Mouse (Mus musculus) left cerebral cortex, adult 8-10 months (tissue): ENCODE data around the gene Evc2. TPM values are rescaled to one million over a fixed set of nuclear protein-coding genes. Genes with fewer than 3 reads are reported as not detected.

ENCODE experiments used
- DNase-seq, 2 experiments: peaks; one replicate each; pipeline ENCODE4 v3.0.0; 2022; ENCODE audit warnings: low spot score in 2 of 2
- total RNA-seq, 4 experiments: library from RNA; stranded (reverse); gene quantifications; 2 replicates each; pipeline ENCODE4 v1.2.4; 2022

Gene Evc2
- 10 to 100 TPM; 10.3 to 13.5 (median 11.9) TPM for total RNA-seq

DNA sequence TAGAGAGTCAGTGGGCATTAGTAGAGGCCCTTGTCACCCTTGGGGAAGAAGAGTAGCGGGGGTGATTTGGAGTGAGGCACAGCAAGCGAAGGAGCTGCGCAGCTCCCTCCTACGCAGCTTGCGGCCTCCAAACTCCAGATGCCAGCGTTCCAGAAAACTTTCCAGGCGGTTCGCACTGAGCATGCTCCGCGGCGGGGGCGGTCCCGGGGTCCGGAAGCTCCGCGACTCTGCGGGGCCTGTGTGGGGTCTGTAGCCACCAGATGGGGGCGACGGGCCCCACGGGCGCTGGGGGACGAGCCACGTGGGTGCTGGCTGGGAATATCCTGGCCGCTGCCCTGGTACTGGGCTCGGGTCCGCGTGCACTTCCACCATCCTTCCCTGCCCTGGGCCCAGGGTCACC is at the start of gene Evc2:
Gene Evc2 (plus strand): TSS at position 212 of the 400 bp plus-strand sequence.
- peak; percentile 54 to 76 for DNase-seq

DNA sequence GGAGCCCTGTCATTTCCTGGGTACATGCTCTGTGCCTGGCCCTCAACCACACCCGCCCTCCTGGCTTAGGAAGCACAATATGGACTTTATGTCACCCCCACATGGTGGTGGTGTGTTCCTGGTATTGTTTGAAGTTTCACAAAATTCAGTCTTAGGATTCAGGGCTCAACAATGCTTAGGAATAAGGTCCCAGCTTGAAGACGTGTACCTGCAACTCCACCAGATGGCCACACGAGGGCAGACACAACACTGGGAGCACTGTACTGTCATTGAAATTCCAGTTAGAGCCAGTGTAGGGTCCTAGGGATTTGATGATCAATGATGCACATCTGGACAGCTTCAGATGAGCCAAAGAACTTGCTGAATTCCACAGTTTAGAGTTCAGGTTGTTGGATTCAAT is 49.1 kb upstream of the Evc2 start:
- no peak for DNase-seq

DNA sequence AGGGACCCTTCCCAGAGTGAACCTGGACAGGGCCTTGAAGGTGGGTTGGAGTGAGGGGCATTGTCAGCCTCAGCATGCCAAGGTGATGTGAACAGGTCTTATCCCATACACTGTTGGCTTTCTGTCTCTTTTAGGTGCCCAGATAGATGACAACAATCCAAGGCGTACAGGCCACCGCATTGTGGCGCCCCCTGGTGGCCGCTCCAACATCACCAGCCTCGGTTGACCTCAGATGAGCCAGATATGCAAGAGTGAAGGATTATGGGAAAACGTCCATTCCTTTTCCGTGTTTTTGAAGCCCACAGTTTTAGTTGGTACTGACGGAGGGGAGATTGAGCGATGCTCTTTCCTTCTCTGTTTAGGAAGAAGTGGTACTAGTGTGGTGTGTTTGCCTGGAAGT is 47.3 kb upstream of the Evc2 start:
- DNase-seq = peak in 1 of 2 experiments; percentile 37

DNA sequence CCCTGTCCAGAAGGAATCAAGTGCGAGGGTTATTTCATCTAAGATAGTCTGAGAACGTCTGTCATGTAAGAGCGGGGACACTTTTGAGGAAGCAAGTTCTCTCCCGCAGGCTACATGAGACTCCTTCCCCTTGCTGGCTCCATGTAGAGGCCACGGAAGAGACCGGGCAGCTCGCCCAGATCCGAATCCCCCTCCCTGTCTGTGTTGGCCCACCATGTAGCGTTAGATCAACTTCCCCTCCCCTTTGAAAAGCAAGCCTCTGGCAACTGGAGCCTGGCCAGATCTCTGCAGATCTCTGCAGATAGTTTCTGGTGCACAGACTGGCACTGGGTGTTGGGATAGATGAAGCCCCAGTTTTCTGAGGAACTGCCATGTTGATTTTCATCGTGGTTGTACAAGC is 41.6 kb upstream of the Evc2 start:
- DNase-seq = no peak

DNA sequence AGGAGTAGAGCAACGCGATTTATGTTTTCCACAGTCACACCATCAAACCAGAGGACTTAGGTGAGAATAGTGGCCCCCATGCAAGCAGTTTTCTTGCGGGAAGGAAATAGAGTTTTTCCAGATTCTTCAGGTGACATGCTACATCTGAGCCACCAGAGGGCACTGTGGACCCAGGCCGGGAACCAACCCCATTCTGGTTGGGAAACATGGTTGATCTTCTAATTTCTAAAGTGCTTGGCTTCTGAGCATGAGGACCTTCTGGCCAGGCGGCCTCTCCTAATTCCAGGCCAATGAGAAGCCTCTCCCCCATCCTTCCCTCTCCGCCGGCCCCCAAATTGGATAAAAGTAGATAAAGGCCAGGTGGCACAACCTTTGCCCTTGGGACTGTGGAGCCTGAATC is 39.9 kb upstream of the Evc2 start:
- no peak for DNase-seq

DNA sequence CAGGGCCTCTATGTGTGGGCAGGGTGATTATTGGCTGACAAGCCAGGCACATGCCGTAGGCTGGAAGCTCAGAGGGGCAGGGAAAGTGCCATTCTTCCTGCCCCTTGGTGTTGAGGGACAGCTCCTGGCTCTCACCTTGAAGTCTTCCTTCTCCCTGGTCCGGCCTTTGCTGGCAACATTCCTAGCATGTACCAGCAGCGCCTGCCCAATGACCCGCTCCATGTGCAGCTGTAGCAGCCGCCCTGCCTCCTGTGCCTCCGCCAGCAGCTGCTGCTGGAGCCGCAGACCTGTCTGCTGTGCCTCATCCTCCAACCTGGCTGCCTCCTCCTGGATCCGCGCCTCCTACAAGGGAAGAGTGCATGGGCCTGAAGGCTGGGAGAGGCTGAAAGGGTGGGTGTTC is 28.3 kb upstream of the Evc2 start:
- no peak for DNase-seq

DNA sequence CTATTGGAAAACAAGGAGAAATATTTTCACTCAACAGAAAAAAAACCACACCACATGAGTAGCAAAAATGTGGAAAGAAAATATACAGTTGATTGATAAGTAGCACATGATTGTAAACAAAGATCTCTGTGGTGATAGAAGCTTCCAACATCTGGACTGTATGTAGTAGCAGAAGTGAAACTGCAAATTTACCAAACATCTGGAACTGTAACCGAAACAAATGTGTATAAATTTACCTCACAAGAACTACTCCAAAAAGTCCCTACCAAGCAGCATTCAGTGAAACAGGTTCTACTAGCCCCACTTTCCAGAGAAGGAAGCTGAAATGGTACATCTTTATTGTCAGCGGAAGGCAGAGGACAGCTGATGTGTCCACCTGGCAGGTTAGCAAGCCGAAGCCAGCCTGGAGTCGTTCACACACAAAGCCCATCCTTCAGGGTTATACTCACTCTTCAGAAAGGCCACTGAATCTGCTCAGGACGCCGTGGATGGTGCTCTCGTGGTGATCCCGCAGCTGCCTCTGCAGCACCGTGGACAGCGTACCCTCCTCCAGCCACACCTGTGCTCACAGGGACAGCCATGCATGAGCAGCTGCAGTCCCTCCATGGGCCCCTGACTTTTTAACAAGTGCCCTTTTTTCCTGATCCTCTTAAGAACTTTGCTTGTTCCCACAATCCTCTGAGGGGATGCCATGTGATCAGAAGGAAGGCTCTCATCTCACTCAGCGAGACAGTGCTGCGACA is 25.1 kb upstream of the Evc2 start:
- no peak for DNase-seq

DNA sequence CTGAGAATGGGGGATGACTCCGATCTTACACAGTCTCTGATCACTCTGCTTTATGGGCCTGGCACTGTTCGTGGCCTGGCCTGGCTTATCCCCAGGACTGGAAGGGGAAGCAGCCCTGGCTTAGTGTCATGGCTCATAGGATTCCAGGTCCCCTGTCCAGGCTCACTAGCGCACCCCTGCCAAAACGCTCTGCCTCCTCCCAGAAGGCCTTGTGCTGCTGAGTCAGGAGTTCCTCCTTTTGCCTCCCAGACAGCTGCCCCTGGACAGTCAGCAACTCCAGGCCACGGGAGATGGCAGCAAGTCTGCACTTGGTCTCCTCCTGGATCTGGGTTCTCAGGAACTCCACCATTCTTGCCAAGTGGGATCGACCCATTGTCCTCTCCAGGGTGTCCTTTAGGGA is 19.6 kb upstream of the Evc2 start:
- DNase-seq = no peak

DNA sequence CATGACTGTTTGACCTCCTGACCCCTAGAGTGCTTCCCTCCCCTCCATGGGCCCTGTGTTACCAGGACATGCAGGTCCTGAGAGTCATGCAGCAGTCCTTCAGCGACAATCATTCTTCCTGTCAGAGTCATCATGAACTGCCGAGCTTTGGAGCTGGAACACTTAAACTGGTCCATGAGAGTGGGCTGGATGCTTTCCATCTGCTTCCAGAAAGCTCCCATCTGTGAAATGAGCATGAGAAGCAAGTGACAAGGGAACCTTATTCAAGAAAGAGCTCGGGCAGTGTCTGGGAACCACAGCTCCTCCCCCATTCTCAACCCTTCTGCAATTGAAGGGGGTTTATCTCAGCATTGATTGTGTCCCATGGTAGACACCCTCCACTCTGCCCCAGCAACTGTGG is 18.1 kb upstream of the Evc2 start:
- DNase-seq = peak in 1 of 2 experiments; percentile 22

DNA sequence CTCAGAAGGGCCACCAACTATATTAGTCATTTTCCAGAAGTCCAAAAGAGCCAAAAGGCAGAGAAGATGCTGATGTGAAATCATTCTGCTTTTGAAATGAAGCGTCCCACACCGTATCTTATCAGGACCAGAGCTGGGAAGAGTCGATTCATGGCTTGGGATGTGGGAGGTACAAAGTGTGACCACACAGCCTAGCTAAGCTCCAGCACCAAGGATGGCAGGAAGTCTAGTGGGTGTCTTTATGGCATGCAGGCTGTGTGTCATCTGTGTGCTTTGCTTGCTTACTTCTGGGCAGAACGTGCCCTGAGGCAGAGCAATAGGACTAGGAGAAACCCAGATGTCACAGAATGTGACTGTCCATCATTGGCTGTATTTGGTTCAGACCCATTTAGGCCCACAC is 17.5 kb upstream of the Evc2 start:
- DNase-seq = no peak

DNA sequence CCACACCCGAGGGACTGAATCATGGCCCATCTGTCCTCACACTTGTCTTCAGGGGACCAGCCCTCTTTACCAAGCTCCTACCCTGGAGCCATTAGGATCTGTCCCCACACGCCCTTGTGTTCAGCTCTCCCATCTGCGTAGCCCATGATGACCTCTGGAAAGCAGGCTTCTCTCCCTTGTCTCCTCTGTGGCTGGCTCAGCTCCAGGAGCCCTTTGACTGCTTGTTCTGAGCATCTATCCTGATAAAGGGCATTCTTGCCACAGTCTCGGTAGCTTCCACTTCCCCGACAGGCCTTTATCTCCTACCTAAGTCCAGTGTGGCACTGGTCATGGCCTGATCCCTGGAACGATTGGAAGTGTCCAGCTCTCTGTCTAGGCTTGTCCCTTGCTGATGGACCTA is 11.6 kb upstream of the Evc2 start:
- DNase-seq = no peak

DNA sequence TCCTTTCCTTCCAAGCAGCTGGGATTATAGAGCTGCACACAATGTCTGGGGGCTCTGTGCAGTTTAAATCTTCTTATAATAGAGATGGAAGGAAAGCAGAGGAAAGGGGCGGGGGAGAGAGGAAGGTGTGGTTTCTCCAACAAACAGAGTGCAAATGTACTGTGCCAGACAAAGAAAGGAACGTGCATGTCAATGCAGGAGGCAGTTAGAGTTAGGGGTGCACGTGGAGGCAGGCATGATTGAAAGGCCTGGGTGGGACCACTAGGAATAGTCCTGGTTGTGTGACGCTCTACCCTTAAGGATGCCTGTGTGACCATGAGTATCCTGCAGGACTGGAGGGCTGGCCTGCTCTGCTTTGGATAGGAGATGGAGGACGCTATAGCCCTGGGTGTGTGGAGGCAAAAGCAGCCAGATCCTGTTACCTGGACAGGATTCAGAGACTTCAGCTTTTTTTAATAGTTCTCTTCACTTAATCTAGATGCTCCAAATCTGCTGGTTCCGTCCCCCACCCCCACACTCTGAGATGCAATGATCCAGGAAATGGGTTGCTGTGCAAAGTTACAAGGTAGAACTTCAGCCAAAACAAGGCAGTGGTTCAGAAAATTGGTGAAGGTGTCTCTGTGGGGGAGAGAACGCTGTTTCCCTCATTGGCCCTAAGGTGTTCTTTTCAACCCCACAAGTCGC is 7.7 kb upstream of the Evc2 start:
- DNase-seq = no peak

DNA sequence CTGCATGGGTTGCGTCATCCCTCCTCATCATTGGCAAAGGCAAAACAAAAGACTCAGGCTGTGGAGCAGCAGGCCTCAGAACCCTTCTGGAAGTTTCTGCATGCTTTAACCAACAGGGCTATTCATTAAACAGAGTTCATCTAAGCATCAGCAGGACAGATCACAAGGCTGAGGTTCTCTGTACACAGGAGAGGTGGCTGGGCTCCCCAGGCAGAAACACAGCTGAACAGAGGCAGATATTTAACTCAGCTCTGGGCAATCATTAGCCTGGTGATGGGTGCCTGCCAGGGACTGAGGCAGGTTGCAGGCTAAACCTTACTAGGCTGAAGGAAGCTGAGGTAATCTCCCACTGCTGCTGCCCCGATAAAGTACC is 7.2 kb upstream of the Evc2 start:
- no peak for DNase-seq

DNA sequence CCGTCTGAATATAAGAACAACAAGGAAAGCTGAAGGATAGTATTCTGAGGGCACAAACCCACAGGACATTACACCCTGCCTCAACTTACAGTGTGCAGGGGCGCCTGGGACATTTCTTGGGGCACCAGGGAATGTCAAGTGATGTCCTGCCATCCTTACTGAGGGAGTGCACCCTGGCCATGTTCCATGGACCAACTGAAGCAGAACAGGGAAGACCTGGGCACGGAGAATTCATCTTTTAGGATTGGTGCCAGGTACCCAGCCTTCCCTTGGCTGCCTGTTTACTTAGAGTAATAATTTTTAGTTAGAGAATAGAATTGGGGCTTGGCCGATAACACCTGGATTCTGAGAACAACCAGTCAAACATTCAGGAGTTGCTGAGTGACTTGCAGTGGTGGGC is 6.2 kb upstream of the Evc2 start:
- no peak for DNase-seq

DNA sequence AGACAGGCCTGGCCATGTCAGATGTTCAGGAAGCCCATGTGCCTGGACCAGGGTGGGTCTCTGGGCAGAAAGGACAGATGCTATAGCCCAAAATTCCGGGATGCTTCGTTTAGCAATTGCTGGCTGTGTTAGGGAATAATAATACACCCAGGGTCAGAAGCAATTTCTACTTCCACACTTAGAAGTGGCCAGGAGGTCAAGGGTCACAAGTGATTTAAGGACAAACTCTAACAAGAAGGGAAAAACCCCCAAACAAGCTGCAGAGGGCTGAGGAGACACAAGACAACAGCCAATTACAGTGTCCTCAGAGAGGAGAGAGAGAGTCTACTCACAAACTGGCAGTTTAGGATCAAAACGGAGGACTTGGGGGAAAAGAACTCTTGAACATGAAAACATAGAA is 3.2 kb upstream of the Evc2 start:
- DNase-seq = no peak

DNA sequence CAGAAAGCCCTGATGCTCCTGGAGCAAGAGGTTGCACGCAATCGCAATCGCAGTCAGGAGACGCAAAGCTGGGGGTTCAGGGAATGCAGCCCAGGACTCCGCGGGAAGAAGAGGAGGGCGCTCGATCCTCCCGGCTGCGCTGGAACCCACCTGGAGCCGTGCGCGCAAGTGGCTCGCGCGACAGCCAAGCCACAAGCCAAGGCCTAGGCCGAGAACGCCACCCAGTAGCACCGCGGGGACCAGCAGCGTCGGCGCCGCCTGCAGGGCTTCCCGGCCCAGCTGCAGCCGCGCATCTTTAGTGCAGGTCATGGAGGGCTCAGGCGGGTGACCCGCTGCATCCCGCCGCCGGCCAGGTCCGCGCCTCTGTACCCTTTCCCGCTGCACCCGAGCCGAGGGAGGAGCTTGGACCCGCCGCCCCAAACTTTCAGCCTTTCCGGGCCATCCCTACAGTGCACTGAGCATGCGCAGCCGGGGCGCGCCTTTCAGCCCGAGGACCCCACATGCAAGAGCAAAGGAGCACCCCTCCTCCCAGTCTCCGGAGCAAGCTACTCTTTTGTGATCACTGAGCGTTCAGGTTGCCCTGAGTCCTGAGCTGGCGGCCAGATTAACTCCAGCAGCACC is 1.7 kb upstream of the Evc2 start, which contains the start of gene Evc:
Gene Evc (minus strand): TSS at position 410 of the 621 bp plus-strand sequence.
- DNase-seq = peak in 1 of 2 experiments; percentile 23

DNA sequence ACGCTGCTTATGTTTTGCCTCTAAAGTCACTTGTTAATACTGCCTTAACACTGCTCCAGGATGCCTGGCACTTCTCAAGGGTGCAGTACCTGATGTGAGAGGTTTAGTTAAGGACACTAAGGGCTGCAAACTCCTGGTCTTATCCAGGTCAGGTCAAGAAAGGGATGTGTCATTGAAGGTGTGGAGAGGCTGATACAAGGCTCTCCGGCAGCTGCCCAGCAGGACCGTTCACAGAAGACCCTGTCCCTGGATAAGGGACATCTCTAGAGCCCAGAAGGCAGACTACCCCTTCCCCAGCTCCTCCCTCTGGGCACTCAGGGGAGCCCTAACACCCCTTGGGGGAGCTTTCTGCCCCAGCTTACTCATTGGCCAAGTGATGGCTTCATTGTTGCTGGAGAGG is 603 bp upstream of the Evc2 start:
- DNase-seq = no peak

DNA sequence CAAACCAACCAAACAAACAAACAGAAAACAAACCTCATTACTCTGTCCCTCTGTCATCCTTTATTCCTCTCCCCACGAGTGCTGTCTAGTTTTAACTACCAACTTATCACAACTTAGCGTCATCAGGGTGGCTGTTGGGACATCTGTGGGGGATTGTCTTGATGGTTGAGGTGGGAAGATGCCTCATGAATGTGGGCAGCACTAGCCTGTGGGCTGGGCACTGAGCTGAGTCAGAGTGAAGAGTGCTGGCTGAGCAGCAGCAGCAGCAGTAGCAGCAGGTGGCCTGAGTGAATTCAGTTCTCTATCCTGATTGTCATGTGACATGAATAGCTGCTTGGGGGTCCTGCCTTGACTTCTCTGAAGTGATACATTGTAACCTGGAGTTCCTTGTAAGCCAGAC is 5.7 kb downstream of the Evc2 start:
- peak in 1 of 2 experiments; percentile 39 for DNase-seq

DNA sequence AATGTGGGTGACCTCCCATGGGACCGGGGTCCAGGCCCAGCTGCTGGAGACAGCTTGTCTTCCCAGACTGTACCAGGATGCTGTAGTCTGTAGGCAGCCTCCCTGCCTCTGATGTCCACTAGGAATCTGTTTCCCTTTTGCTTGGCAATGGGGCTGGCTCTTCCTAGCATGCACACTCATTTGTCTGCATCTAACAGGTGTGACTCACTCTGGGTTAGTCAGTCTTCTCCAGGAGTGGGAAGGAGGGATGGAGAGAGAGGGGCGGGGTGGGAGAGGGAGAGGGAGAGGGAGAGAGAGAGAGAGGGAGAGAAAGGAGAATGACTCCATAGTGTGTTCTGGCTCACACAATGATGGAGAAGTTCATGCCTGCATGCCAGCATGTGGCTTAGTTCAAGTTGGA is 13.5 kb downstream of the Evc2 start:
- no peak for DNase-seq

DNA sequence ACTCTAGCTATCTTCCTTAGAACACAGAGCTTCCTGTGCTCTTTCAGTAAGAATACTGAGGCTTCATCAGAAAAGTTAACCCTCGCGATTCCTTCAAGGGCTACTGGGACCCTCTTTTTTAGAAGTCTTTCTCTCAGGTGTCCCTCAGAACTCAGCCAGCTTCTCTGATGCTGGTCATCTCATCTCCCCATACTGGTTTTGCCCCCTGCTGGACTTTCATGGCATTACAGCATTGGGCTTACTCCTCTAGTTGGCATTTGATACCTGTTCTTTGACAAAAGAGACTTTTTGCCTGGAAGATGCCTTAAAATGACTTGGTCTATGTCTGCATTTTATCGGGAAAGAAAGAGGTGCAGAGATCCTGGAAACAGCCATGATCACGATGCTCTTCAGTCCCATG is 16.1 kb downstream of the Evc2 start:
- peak in 1 of 2 experiments; percentile 46 for DNase-seq

DNA sequence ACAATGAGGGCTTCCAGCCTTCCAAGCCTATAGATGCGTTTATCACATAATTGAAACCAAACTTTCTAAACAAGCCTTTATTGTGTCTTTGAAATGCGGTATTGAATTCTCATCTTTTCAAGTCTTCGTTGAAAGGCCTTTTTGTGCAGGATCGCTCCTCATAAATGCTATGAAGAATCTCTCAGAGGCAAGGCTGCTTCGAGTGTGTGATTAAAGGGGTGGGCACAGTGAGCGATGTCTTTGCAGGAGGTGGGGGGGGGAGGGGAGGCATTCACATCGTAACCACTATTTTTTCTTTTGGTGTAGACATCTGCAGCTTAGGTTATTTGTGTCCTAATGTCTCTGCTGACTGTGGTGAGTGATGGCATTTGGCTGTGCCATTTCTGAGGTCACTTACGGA is 17.7 kb downstream of the Evc2 start:
- no peak for DNase-seq

DNA sequence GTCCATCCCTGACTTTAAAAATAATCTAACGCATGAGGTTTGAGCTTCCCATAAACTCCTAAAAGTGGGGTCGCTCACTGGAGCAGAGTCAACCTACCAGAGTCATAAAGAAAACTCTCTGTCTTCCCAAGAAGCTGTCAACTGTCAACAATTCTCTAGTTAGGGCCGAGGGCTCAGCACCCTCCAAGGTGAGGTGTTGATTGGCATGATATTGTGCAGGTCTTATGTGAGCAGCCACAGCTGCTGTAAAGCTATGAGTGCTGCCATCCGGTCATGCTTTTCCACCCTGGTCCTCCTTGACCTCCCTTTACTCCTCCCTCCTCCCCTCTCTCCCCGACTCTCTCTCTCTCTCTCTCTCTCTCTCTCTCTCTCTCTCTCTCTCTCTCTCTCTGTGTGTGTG is 24.3 kb downstream of the Evc2 start:
- DNase-seq = no peak

DNA sequence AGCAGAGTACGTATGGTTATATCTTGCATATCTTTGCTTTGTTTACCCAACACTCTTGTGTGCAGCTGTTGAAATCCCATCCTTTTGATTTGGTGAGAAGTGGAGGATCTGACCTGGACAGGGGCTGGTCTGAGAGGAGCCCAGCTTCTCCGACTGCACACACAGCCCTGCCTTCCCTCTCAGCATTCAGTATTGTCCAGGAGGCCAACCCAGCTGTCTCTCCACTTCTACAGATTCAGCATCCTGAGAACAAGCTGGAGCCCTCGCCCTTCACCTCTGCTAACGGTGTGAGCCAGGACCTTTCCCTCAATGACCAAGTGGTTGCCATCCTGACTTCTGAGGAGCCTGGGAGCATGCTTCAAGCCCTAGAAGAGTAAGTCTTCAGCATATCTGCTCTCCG is 25.0 kb downstream of the Evc2 start:
- no peak for DNase-seq
